Mouse (Mus musculus): ENCODE data around the gene Plekhh2. TPM values are rescaled to one million over a fixed set of nuclear protein-coding genes. Genes with fewer than 3 reads are reported as not detected.

Gene Plekhh2
- total and polyA plus RNA-seq, 3 experiments: 0.21 to 1.7 (median 1.1) TPM

- no peaks in the 10 kb centered on the region for H3K79me2 ChIP-seq (replicated peaks; ENCODE audit: control insufficient read depth, extremely low read depth, insufficient read depth, poor library complexity, severe bottlenecking)
- in situ Hi-C loops (cut with MboI; ENCODE audit: low pct_ligation_motif_present, low pct_unique_long_range_greater_than_20kb, low sequenced_read_pairs) (no loop called here), dilution Hi-C loops (cut with MboI; ENCODE audit: extremely low pct_ligation_motif_present, extremely low pct_unique_long_range_greater_than_20kb, low sequenced_read_pairs) (no loop called here)
- peaks cover 2 to 8% of the 10 kb centered on the region in 2 experiments for H3K4me1 ChIP-seq (ENCODE audit: control insufficient read depth in 1 of 2, insufficient read depth in 2 of 2)
- H3K4me2 ChIP-seq (ENCODE audit: insufficient read depth, low read depth, poor library complexity, severe bottlenecking): no peak overlapping the region
- H3K27ac ChIP-seq (ENCODE audit: insufficient read depth, low read depth): no peak overlapping the region
- no peak overlapping the region for H3K4me3 ChIP-seq (replicated peaks in 1 of 3; ENCODE audit: low read depth in 2 of 3, low read length in 2 of 3, poor library complexity in 1 of 3)
- no peaks in the 10 kb centered on the region for H3K27me3 ChIP-seq (replicated peaks)
- DNase-seq (ENCODE audit: extremely low read depth): no peak
- H3K36me3 ChIP-seq (replicated peaks in 1 of 2; ENCODE audit: control insufficient read depth in 1 of 2, insufficient read depth in 1 of 2, low read length in 1 of 2): peaks cover 0 to 2% of the 10 kb centered on the region in 2 experiments
- TF ChIP-seq ZKSCAN1 (IDR thresholded peaks at IDR 0.05; ENCODE audit: borderline replicate concordance, low read depth, low read length) (no peak), BHLHE40 (IDR thresholded peaks at IDR 0.05; ENCODE audit: low read depth, low read length) (no peak), NELFE (IDR thresholded peaks at IDR 0.05; ENCODE audit: low read depth, low read length) (no peak), MXI1 (IDR thresholded peaks at IDR 0.05; ENCODE audit: low read depth, low read length) (no peak), TBP (conservative IDR thresholded peaks at IDR 0.05; ENCODE audit: low read depth, low read length) (no peak)
- no peak overlapping the region for H3K9ac ChIP-seq (ENCODE audit: insufficient read depth, low read depth)
- H3K9me3 ChIP-seq (replicated peaks; ENCODE audit: low read length): no peaks in the 10 kb centered on the region
Measured at GRCm38 (mm10) chr17:84601805-84602204, 90.1 kb downstream of the Plekhh2 start.

DNA sequence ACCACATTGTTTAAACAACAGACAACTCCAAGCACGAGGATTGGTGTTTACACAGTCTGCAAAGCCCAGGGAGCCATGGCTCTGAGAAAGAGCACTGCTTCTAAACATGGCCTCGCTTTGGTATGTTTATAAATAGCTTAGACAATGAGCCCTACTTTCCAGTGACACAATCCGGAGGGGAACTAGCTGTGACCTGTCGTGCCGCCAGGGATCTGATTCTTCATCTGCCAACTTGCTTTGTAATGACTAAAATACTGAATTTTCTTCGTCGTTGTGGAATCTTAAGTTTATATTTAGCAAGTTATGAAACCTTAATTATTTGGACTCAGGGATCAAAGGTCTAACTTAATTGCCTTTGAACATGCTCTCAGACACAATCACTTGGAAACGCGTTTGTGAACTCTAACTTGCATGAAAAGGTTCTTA, 91.5 kb downstream of the Plekhh2 start:
- no peak overlapping the region for H3K4me3 ChIP-seq (replicated peaks in 1 of 3; ENCODE audit: low read depth in 2 of 3, low read length in 2 of 3, poor library complexity in 1 of 3)
- no peak overlapping the region for H3K4me2 ChIP-seq (ENCODE audit: insufficient read depth, low read depth, poor library complexity, severe bottlenecking)
- no peaks in the 10 kb centered on the region for H3K27me3 ChIP-seq (replicated peaks)
- in situ Hi-C loops (cut with MboI; ENCODE audit: low pct_ligation_motif_present, low pct_unique_long_range_greater_than_20kb, low sequenced_read_pairs) (no loop called here), dilution Hi-C loops (cut with MboI; ENCODE audit: extremely low pct_ligation_motif_present, extremely low pct_unique_long_range_greater_than_20kb, low sequenced_read_pairs) (no loop called here)
- H3K9ac ChIP-seq (ENCODE audit: insufficient read depth, low read depth): no peak overlapping the region
- no peak overlapping the region for H3K27ac ChIP-seq (ENCODE audit: insufficient read depth, low read depth)
- peaks cover 11 to 18% of the 10 kb centered on the region in 2 experiments for H3K4me1 ChIP-seq (ENCODE audit: control insufficient read depth in 1 of 2, insufficient read depth in 2 of 2)
- DNase-seq (ENCODE audit: extremely low read depth): no peak
- no peaks in the 10 kb centered on the region for H3K79me2 ChIP-seq (replicated peaks; ENCODE audit: control insufficient read depth, extremely low read depth, insufficient read depth, poor library complexity, severe bottlenecking)
- H3K9me3 ChIP-seq (replicated peaks; ENCODE audit: low read length): no peaks in the 10 kb centered on the region
- TF ChIP-seq GABPA (IDR thresholded peaks at IDR 0.05; ENCODE audit: insufficient replicate concordance, low read depth, low read length) (no peak), SMC3 (IDR thresholded peaks at IDR 0.05; ENCODE audit: low read depth, low read length) (no peak), CHD2 (IDR thresholded peaks at IDR 0.05; ENCODE audit: low read length) (no peak), USF1 (IDR thresholded peaks at IDR 0.05; ENCODE audit: low read depth, low read length) (no peak), MEF2A (IDR thresholded peaks at IDR 0.05; ENCODE audit: borderline replicate concordance, low read depth, low read length) (0 out of 2 replicates have a peak, but pooled peaks have one; percentile 33), ZNF384 (IDR thresholded peaks at IDR 0.05; ENCODE audit: low read depth, low read length) (no peak), ETS1 (conservative IDR thresholded peaks at IDR 0.05; ENCODE audit: low read depth, low read length) (no peak; the same call in 1 of the 2 replicates)
- peaks cover 0 to 2% of the 10 kb centered on the region in 2 experiments for H3K36me3 ChIP-seq (replicated peaks in 1 of 2; ENCODE audit: control insufficient read depth in 1 of 2, insufficient read depth in 1 of 2, low read length in 1 of 2)

- Histone ChIP-seq H3K79me2 (replicated peaks; ENCODE audit: control insufficient read depth, extremely low read depth, insufficient read depth, poor library complexity, severe bottlenecking) (no peaks in the 10 kb centered on the region), H3K4me3 (replicated peaks in 1 of 3; ENCODE audit: low read depth in 2 of 3, low read length in 2 of 3, poor library complexity in 1 of 3) (no peak overlapping the region), H3K4me1 (ENCODE audit: control insufficient read depth in 1 of 2, insufficient read depth in 2 of 2) (peaks cover 15 to 25% of the 10 kb centered on the region in 2 experiments), H3K36me3 (replicated peaks in 1 of 2; ENCODE audit: control insufficient read depth in 1 of 2, insufficient read depth in 1 of 2, low read length in 1 of 2) (peaks cover 0 to 2% of the 10 kb centered on the region in 2 experiments), H3K9me3 (replicated peaks; ENCODE audit: low read length) (no peaks in the 10 kb centered on the region), H3K27me3 (replicated peaks) (no peaks in the 10 kb centered on the region), H3K9ac (ENCODE audit: insufficient read depth, low read depth) (no peak overlapping the region), H3K4me2 (ENCODE audit: insufficient read depth, low read depth, poor library complexity, severe bottlenecking) (no peak overlapping the region), H3K27ac (ENCODE audit: insufficient read depth, low read depth) (no peak overlapping the region)
- in situ Hi-C loops (cut with MboI; ENCODE audit: low pct_ligation_motif_present, low pct_unique_long_range_greater_than_20kb, low sequenced_read_pairs): no loop called here
- dilution Hi-C loops (cut with MboI; ENCODE audit: extremely low pct_ligation_motif_present, extremely low pct_unique_long_range_greater_than_20kb, low sequenced_read_pairs): no loop called here
- TF ChIP-seq CHD1 (IDR thresholded peaks at IDR 0.05; ENCODE audit: low read depth, low read length) (no peak), SIN3A (IDR thresholded peaks at IDR 0.05; ENCODE audit: low read length) (no peak), ZNF384 (IDR thresholded peaks at IDR 0.05; ENCODE audit: low read depth, low read length) (no peak), CTCF (conservative IDR thresholded peaks at IDR 0.05 in 1 of 2, IDR thresholded peaks at IDR 0.05 in 1 of 2; ENCODE audit: low read depth in 2 of 2, low read length in 2 of 2) (no peak), ELF1 (IDR thresholded peaks at IDR 0.05; ENCODE audit: low read depth, low read length) (no peak), MAFK (IDR thresholded peaks at IDR 0.05; ENCODE audit: insufficient replicate concordance, low read length) (no peak), JUN (IDR thresholded peaks at IDR 0.05; ENCODE audit: insufficient read depth, low read depth, low read length) (no peak), MEF2A (IDR thresholded peaks at IDR 0.05; ENCODE audit: borderline replicate concordance, low read depth, low read length) (no peak), SMC3 (IDR thresholded peaks at IDR 0.05; ENCODE audit: low read depth, low read length) (no peak), MXI1 (IDR thresholded peaks at IDR 0.05; ENCODE audit: low read depth, low read length) (no peak), USF2 (conservative IDR thresholded peaks at IDR 0.05; ENCODE audit: low read depth, low read length) (no peak), ETS1 (conservative IDR thresholded peaks at IDR 0.05; ENCODE audit: low read depth, low read length) (no peak), MAX (IDR thresholded peaks at IDR 0.05; ENCODE audit: low read length) (no peak), HCFC1 (IDR thresholded peaks at IDR 0.05; ENCODE audit: low read depth, low read length) (no peak), EP300 (IDR thresholded peaks at IDR 0.05; ENCODE audit: low read length) (no peak), BHLHE40 (IDR thresholded peaks at IDR 0.05; ENCODE audit: low read depth, low read length) (no peak), CHD2 (IDR thresholded peaks at IDR 0.05; ENCODE audit: low read length) (no peak)
- no peak for DNase-seq (ENCODE audit: extremely low read depth)
Measured at GRCm38 (mm10) chr17:84603709-84604420, 92.2 kb downstream of the Plekhh2 start.
